Mouse (Mus musculus): ENCODE results near the gene Akip1. TPM values are rescaled to one million over a fixed set of nuclear protein-coding genes. Genes with fewer than 3 reads are reported as not detected.

Gene Akip1
- polyA plus RNA-seq (2015; fragmentation: Nextera tagmentation; extraction: Ambion mirVana) = 16.2 and 21.7 TPM in 2 replicates

GRCm38 (mm10) chr7:109703190-109704015 is at the start of gene Akip1, which contains the start of gene St5:
Gene Akip1, plus strand, starts transcription at chr7:109703690.
Gene St5, minus strand, starts transcription at chr7:109703605.
- H3K4me1 ChIP-seq = peaks cover 10% of the 10 kb centered on the region

GRCm38 (mm10) chr7:109654871-109655270 is 48.6 kb upstream of the Akip1 start:
- no peak for ATAC-seq (ENCODE audit: low FRiP score)
- no peaks in the 10 kb centered on the region for H3K36me3 ChIP-seq
- H3K9me3 ChIP-seq (replicated peaks) = no peaks in the 10 kb centered on the region
- H3K4me2 ChIP-seq = no peak overlapping the region
- 81% methylated on average over 5 of the region's 5 CpGs for WGBS
- H3K9ac ChIP-seq (replicated peaks) = no peak overlapping the region
- H3K4me3 ChIP-seq (replicated peaks) = no peak overlapping the region
- H3K27ac ChIP-seq (replicated peaks) = no peak overlapping the region
- H3K27me3 ChIP-seq (replicated peaks) = no peaks in the 10 kb centered on the region
- no peaks in the 10 kb centered on the region for H3K4me1 ChIP-seq

More at GRCm38 (mm10) chr7:109703190-109704015, at the start of gene Akip1, which contains the start of gene St5:
- peak within 1 kb of the TSS; percentile 55 for H3K9ac ChIP-seq (replicated peaks)
- peak within 1 kb of the TSS; percentile 75 for H3K27ac ChIP-seq (replicated peaks)
- under 1% methylated on average over 60 of the region's 61 CpGs for WGBS
- H3K4me2 ChIP-seq = peak within 1 kb of the TSS; percentile 86
- no peaks in the 10 kb centered on the region for H3K27me3 ChIP-seq (replicated peaks)
- ATAC-seq (ENCODE audit: low FRiP score) = peak; percentile 96
- no peaks in the 10 kb centered on the region for H3K9me3 ChIP-seq (replicated peaks)
- H3K4me3 ChIP-seq (replicated peaks) = peak within 1 kb of the TSS; percentile 65
- no peaks in the 10 kb centered on the region for H3K36me3 ChIP-seq

GRCm38 (mm10) chr7:109657884-109658283 is 45.6 kb upstream of the Akip1 start:
- Histone ChIP-seq H3K27ac (replicated peaks) (no peak overlapping the region), H3K4me1 (no peaks in the 10 kb centered on the region), H3K9me3 (replicated peaks) (no peaks in the 10 kb centered on the region), H3K27me3 (replicated peaks) (no peaks in the 10 kb centered on the region), H3K4me2 (no peak overlapping the region), H3K4me3 (replicated peaks) (no peak overlapping the region), H3K9ac (replicated peaks) (no peak overlapping the region), H3K36me3 (no peaks in the 10 kb centered on the region)
- 60% methylated on average over 6 of the region's 6 CpGs for WGBS
- no peak for ATAC-seq (ENCODE audit: low FRiP score)

- H3K9ac ChIP-seq (replicated peaks) = no peak overlapping the region
- no peak overlapping the region for H3K4me2 ChIP-seq
- no peaks in the 10 kb centered on the region for H3K36me3 ChIP-seq
- no peaks in the 10 kb centered on the region for H3K9me3 ChIP-seq (replicated peaks)
- no peaks in the 10 kb centered on the region for H3K4me1 ChIP-seq
- 96% methylated on average over 2 of the region's 2 CpGs for WGBS
- H3K27me3 ChIP-seq (replicated peaks) = no peaks in the 10 kb centered on the region
- H3K27ac ChIP-seq (replicated peaks) = no peak overlapping the region
- ATAC-seq (ENCODE audit: low FRiP score) = no peak
- H3K4me3 ChIP-seq (replicated peaks) = no peak overlapping the region
These were observed 44.2 kb upstream of the Akip1 start for GRCm38 (mm10) chr7:109659278-109659677.

GRCm38 (mm10) chr7:109662626-109663025 is 40.9 kb upstream of the Akip1 start:
- ATAC-seq (ENCODE audit: low FRiP score) = no peak
- Histone ChIP-seq H3K27me3 (replicated peaks) (no peaks in the 10 kb centered on the region), H3K9ac (replicated peaks) (no peak overlapping the region), H3K9me3 (replicated peaks) (no peaks in the 10 kb centered on the region), H3K27ac (replicated peaks) (no peak overlapping the region), H3K4me2 (no peak overlapping the region), H3K4me1 (no peaks in the 10 kb centered on the region), H3K4me3 (replicated peaks) (no peak overlapping the region), H3K36me3 (no peaks in the 10 kb centered on the region)
- 87% methylated on average over 4 of the region's 4 CpGs for WGBS

- Histone ChIP-seq H3K4me3 (replicated peaks) (no peak overlapping the region), H3K27ac (replicated peaks) (no peak overlapping the region), H3K36me3 (no peaks in the 10 kb centered on the region), H3K4me1 (peaks cover 5% of the 10 kb centered on the region; the same call in 1 of the 2 replicates), H3K27me3 (replicated peaks) (no peaks in the 10 kb centered on the region), H3K9me3 (replicated peaks) (no peaks in the 10 kb centered on the region), H3K9ac (replicated peaks) (no peak overlapping the region), H3K4me2 (no peak overlapping the region)
- ATAC-seq (ENCODE audit: low FRiP score) = no peak
- 75% methylated on average over 5 of the region's 5 CpGs for WGBS
These were observed 36.8 kb upstream of the Akip1 start for GRCm38 (mm10) chr7:109666664-109667063.

GRCm38 (mm10) chr7:109669426-109670170 is 33.9 kb upstream of the Akip1 start:
- 88% methylated on average over 5 of the region's 5 CpGs for WGBS
- H3K9ac ChIP-seq (replicated peaks) = no peak overlapping the region
- H3K36me3 ChIP-seq = no peaks in the 10 kb centered on the region
- H3K4me1 ChIP-seq = peaks cover 9% of the 10 kb centered on the region; the same call in 1 of the 2 replicates
- no peak overlapping the region for H3K27ac ChIP-seq (replicated peaks)
- peak overlapping the region; percentile 13; the same call in 1 of the 2 replicates for H3K4me2 ChIP-seq
- no peak overlapping the region for H3K4me3 ChIP-seq (replicated peaks)
- H3K9me3 ChIP-seq (replicated peaks) = no peaks in the 10 kb centered on the region
- ATAC-seq (ENCODE audit: low FRiP score) = no peak
- H3K27me3 ChIP-seq (replicated peaks) = no peaks in the 10 kb centered on the region

GRCm38 (mm10) chr7:109671581-109672471 is 31.7 kb upstream of the Akip1 start:
- WGBS = 1% methylated on average over 34 of the region's 44 CpGs

GRCm38 (mm10) chr7:109674944-109675628 is 28.4 kb upstream of the Akip1 start:
- no peak overlapping the region for H3K27ac ChIP-seq (replicated peaks)
- no peak for ATAC-seq (ENCODE audit: low FRiP score)

More at GRCm38 (mm10) chr7:109671581-109672471, 31.7 kb upstream of the Akip1 start:
- peak overlapping the region; percentile 51 for H3K9ac ChIP-seq (replicated peaks)
- peak; percentile 93 for ATAC-seq (ENCODE audit: low FRiP score)
- peaks cover 9% of the 10 kb centered on the region; the same call in 1 of the 2 replicates for H3K4me1 ChIP-seq
- H3K9me3 ChIP-seq (replicated peaks) = no peaks in the 10 kb centered on the region
- H3K4me3 ChIP-seq (replicated peaks) = peak overlapping the region; percentile 48
- no peaks in the 10 kb centered on the region for H3K36me3 ChIP-seq
- no peaks in the 10 kb centered on the region for H3K27me3 ChIP-seq (replicated peaks)
- H3K4me2 ChIP-seq = peak overlapping the region; percentile 70
- H3K27ac ChIP-seq (replicated peaks) = peak overlapping the region; percentile 79

GRCm38 (mm10) chr7:109680284-109680683 is 23.2 kb upstream of the Akip1 start:
- H3K4me1 ChIP-seq = no peaks in the 10 kb centered on the region
- no peaks in the 10 kb centered on the region for H3K36me3 ChIP-seq
- no peak overlapping the region for H3K4me2 ChIP-seq
- ATAC-seq (ENCODE audit: low FRiP score) = no peak
- WGBS = 95% methylated on average over 2 of the region's 2 CpGs
- no peaks in the 10 kb centered on the region for H3K27me3 ChIP-seq (replicated peaks)
- H3K9ac ChIP-seq (replicated peaks) = no peak overlapping the region
- H3K4me3 ChIP-seq (replicated peaks) = no peak overlapping the region
- H3K27ac ChIP-seq (replicated peaks) = no peak overlapping the region
- H3K9me3 ChIP-seq (replicated peaks) = no peaks in the 10 kb centered on the region

More at GRCm38 (mm10) chr7:109674944-109675628, 28.4 kb upstream of the Akip1 start:
- H3K9ac ChIP-seq (replicated peaks) = no peak overlapping the region
- H3K4me1 ChIP-seq = peaks cover 9% of the 10 kb centered on the region; the same call in 1 of the 2 replicates
- no peaks in the 10 kb centered on the region for H3K36me3 ChIP-seq
- H3K4me3 ChIP-seq (replicated peaks) = no peak overlapping the region
- H3K27me3 ChIP-seq (replicated peaks) = no peaks in the 10 kb centered on the region
- H3K4me2 ChIP-seq = no peak overlapping the region
- 63% methylated on average over 4 of the region's 4 CpGs for WGBS
- H3K9me3 ChIP-seq (replicated peaks) = no peaks in the 10 kb centered on the region

Data from neural tube, embryonic 15.5 days (tissue).